Mouse (Mus musculus): ENCODE measurements around the gene Hmcn2. TPM values are rescaled to one million over a fixed set of nuclear protein-coding genes. Genes with fewer than 3 reads are reported as not detected.

Gene Hmcn2
- polyA plus RNA-seq, 1 experiment from 2014 or later = 1.2 TPM

- Histone ChIP-seq H3K4me3 (no peak overlapping the region), H3K36me3 (no peaks in the 10 kb centered on the region), H3K4me1 (no peaks in the 10 kb centered on the region), H3K4me2 (no peak overlapping the region), H3K27me3 (replicated peaks) (peaks cover 60% of the 10 kb centered on the region), H3K9ac (no peak overlapping the region), H3K27ac (replicated peaks) (no peak overlapping the region), H3K9me3 (no peaks in the 10 kb centered on the region)
- WGBS = 24% methylated on average over 5 of the region's 5 CpGs
- no peak for ATAC-seq (ENCODE audit: extremely low read depth, insufficient number of reproducible peaks, low FRiP score, low TSS enrichment)
These were observed 170.0 kb downstream of the Hmcn2 start for GRCm38 (mm10) chr2:31484187-31484586.

- no peak overlapping the region for H3K4me2 ChIP-seq
- no peaks in the 10 kb centered on the region for H3K36me3 ChIP-seq
- H3K9ac ChIP-seq = no peak overlapping the region
- peaks cover 37% of the 10 kb centered on the region for H3K27me3 ChIP-seq (replicated peaks)
- 58% methylated on average over 12 of the region's 12 CpGs for WGBS
- H3K27ac ChIP-seq (replicated peaks) = no peak overlapping the region
- no peak for ATAC-seq (ENCODE audit: extremely low read depth, insufficient number of reproducible peaks, low FRiP score, low TSS enrichment)
- no peaks in the 10 kb centered on the region for H3K4me1 ChIP-seq
- H3K4me3 ChIP-seq = no peak overlapping the region
- no peaks in the 10 kb centered on the region for H3K9me3 ChIP-seq
These were observed 175.0 kb downstream of the Hmcn2 start for GRCm38 (mm10) chr2:31489166-31489565.

GRCm38 (mm10) chr2:31490556-31490955 is 176.3 kb downstream of the Hmcn2 start:
- 63% methylated on average over 2 of the region's 2 CpGs for WGBS

GRCm38 (mm10) chr2:31492308-31492707 is 178.1 kb downstream of the Hmcn2 start:
- Histone ChIP-seq H3K4me3 (no peak overlapping the region), H3K36me3 (no peaks in the 10 kb centered on the region), H3K4me1 (no peaks in the 10 kb centered on the region), H3K9me3 (no peaks in the 10 kb centered on the region), H3K27me3 (replicated peaks) (peaks cover 41% of the 10 kb centered on the region), H3K9ac (no peak overlapping the region), H3K27ac (replicated peaks) (no peak overlapping the region), H3K4me2 (no peak overlapping the region)
- ATAC-seq (ENCODE audit: extremely low read depth, insufficient number of reproducible peaks, low FRiP score, low TSS enrichment) = no peak
- WGBS = 87% methylated on average over 8 of the region's 8 CpGs

More at GRCm38 (mm10) chr2:31490556-31490955, 176.3 kb downstream of the Hmcn2 start:
- no peak overlapping the region for H3K4me2 ChIP-seq
- no peaks in the 10 kb centered on the region for H3K36me3 ChIP-seq
- H3K27ac ChIP-seq (replicated peaks) = no peak overlapping the region
- H3K9ac ChIP-seq = no peak overlapping the region
- H3K4me1 ChIP-seq = no peaks in the 10 kb centered on the region
- no peak overlapping the region for H3K4me3 ChIP-seq
- peaks cover 37% of the 10 kb centered on the region for H3K27me3 ChIP-seq (replicated peaks)
- no peaks in the 10 kb centered on the region for H3K9me3 ChIP-seq
- no peak for ATAC-seq (ENCODE audit: extremely low read depth, insufficient number of reproducible peaks, low FRiP score, low TSS enrichment)

- H3K27ac ChIP-seq (replicated peaks) = no peak overlapping the region
- H3K36me3 ChIP-seq = no peaks in the 10 kb centered on the region
- no peaks in the 10 kb centered on the region for H3K9me3 ChIP-seq
- no peak overlapping the region for H3K9ac ChIP-seq
- WGBS = 72% methylated on average over 11 of the region's 11 CpGs
- H3K4me3 ChIP-seq = no peak overlapping the region
- H3K4me2 ChIP-seq = no peak overlapping the region
- peaks cover 49% of the 10 kb centered on the region for H3K27me3 ChIP-seq (replicated peaks)
- no peak for ATAC-seq (ENCODE audit: extremely low read depth, insufficient number of reproducible peaks, low FRiP score, low TSS enrichment)
- no peaks in the 10 kb centered on the region for H3K4me1 ChIP-seq
These were observed 179.0 kb downstream of the Hmcn2 start for GRCm38 (mm10) chr2:31493243-31493642.

DNA sequence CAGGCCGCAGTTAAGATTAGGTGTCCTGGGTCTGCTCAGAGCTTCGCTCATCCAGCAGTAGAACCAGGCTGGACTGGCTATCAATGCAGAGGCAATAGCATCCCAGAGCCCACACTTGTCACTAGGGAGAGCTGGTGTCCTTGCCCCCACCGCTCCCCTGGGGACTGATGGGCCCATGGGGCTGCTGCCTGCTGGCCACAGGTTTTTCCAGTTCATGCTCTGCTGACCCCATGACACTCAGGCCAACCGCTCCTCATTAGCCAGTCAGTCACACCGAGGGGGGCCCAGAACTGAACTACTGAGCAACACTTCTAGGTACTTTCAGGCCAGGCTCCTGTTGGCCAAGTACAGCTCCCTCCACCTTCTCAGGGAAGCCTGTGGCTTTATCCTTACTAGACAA is 180.1 kb downstream of the Hmcn2 start:
- Histone ChIP-seq H3K36me3 (no peaks in the 10 kb centered on the region), H3K4me2 (no peak overlapping the region), H3K27ac (replicated peaks) (no peak overlapping the region), H3K4me3 (no peak overlapping the region), H3K27me3 (replicated peaks) (peaks cover 56% of the 10 kb centered on the region), H3K4me1 (no peaks in the 10 kb centered on the region), H3K9me3 (no peaks in the 10 kb centered on the region), H3K9ac (no peak overlapping the region)
- ATAC-seq (ENCODE audit: extremely low read depth, insufficient number of reproducible peaks, low FRiP score, low TSS enrichment) = no peak
- 75% methylated on average over 5 of the region's 5 CpGs for WGBS

- no peak for ATAC-seq (ENCODE audit: extremely low read depth, insufficient number of reproducible peaks, low FRiP score, low TSS enrichment)
- 70% methylated on average over 13 of the region's 13 CpGs for WGBS
- no peaks in the 10 kb centered on the region for H3K36me3 ChIP-seq
These were observed 180.8 kb downstream of the Hmcn2 start for GRCm38 (mm10) chr2:31495046-31495476.

GRCm38 (mm10) chr2:31496141-31496540 is 181.9 kb downstream of the Hmcn2 start:
- no peak overlapping the region for H3K27ac ChIP-seq (replicated peaks)
- H3K4me2 ChIP-seq = no peak overlapping the region
- no peaks in the 10 kb centered on the region for H3K36me3 ChIP-seq
- no peaks in the 10 kb centered on the region for H3K4me1 ChIP-seq
- no peak overlapping the region for H3K4me3 ChIP-seq
- ATAC-seq (ENCODE audit: extremely low read depth, insufficient number of reproducible peaks, low FRiP score, low TSS enrichment) = no peak
- WGBS = 50% methylated on average over 1 of the region's 1 CpGs
- H3K9ac ChIP-seq = no peak overlapping the region
- peaks cover 61% of the 10 kb centered on the region for H3K27me3 ChIP-seq (replicated peaks)
- no peaks in the 10 kb centered on the region for H3K9me3 ChIP-seq

More at GRCm38 (mm10) chr2:31495046-31495476, 180.8 kb downstream of the Hmcn2 start:
- Histone ChIP-seq H3K4me1 (no peaks in the 10 kb centered on the region), H3K4me3 (no peak overlapping the region), H3K27me3 (replicated peaks) (peaks cover 60% of the 10 kb centered on the region), H3K27ac (replicated peaks) (no peak overlapping the region), H3K9ac (no peak overlapping the region), H3K9me3 (no peaks in the 10 kb centered on the region), H3K4me2 (no peak overlapping the region)

- no peak for ATAC-seq (ENCODE audit: extremely low read depth, insufficient number of reproducible peaks, low FRiP score, low TSS enrichment)
- 65% methylated on average over 7 of the region's 7 CpGs for WGBS
- Histone ChIP-seq H3K9me3 (no peaks in the 10 kb centered on the region), H3K36me3 (no peaks in the 10 kb centered on the region), H3K9ac (no peak overlapping the region), H3K27ac (replicated peaks) (no peak overlapping the region), H3K4me2 (no peak overlapping the region), H3K4me3 (no peak overlapping the region), H3K27me3 (replicated peaks) (peaks cover 68% of the 10 kb centered on the region), H3K4me1 (no peaks in the 10 kb centered on the region)
These were observed 182.9 kb downstream of the Hmcn2 start for GRCm38 (mm10) chr2:31497113-31497512.

- WGBS = 81% methylated on average over 19 of the region's 19 CpGs
- Histone ChIP-seq H3K4me2 (no peak overlapping the region), H3K9me3 (no peaks in the 10 kb centered on the region), H3K9ac (no peak overlapping the region), H3K27me3 (replicated peaks) (peaks cover 72% of the 10 kb centered on the region), H3K4me1 (no peaks in the 10 kb centered on the region), H3K27ac (replicated peaks) (no peak overlapping the region), H3K4me3 (no peak overlapping the region), H3K36me3 (no peaks in the 10 kb centered on the region)
- no peak for ATAC-seq (ENCODE audit: extremely low read depth, insufficient number of reproducible peaks, low FRiP score, low TSS enrichment)
These were observed 183.4 kb downstream of the Hmcn2 start for GRCm38 (mm10) chr2:31497635-31498034.

DNA sequence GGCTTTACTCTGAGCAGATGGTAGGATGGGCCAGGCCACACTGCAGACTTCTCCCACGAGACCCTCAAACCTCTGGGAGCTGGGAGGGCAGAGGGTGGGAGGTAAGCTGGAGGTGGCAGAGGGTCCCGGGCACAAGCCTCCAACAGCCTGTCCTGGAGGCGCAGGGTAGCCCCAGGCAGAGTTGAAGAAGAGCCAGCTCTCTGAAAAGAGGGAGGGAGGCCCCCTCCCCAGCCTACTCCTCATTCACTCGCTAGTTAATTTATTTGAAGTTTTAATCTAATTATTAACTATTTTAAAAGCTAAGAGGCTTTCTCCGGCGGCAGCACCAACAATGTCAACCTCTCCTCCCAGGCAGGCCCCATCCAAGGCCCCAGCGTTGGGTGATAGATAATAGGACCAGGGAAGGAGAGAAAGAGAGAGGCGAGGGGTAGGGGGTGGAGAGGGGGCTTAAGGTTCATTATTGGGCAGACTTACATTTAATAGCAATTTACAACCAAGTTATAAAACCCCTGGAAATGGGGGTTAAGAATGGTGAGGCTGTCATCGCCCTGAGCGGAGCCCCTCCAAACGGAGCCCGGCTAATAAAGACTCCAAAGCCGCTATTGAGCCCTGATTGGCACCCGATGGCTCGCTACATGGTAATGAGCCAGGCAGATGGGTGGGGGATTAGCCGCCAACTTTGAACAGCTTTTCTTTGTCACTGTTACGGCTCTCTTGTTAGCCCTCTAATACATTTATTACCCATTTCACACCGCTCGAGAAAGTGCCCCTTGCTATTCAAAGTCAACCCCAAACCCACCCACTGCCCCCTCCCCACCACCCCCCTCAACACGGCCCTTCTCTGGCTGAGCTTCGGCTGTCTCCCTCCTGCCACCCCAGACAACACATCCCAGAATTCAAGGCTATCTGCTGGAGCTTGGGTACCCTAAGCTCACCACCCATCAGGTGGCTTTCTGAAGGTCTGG is 185.4 kb downstream of the Hmcn2 start:
- H3K4me3 ChIP-seq = no peak overlapping the region
- 63% methylated on average over 21 of the region's 21 CpGs for WGBS

More for the DNA sequence above, 185.4 kb downstream of the Hmcn2 start:
- Histone ChIP-seq H3K9ac (no peak overlapping the region), H3K4me1 (no peaks in the 10 kb centered on the region), H3K36me3 (no peaks in the 10 kb centered on the region), H3K27me3 (replicated peaks) (peaks cover 78% of the 10 kb centered on the region), H3K4me2 (no peak overlapping the region), H3K9me3 (no peaks in the 10 kb centered on the region), H3K27ac (replicated peaks) (no peak overlapping the region)
- ATAC-seq (ENCODE audit: extremely low read depth, insufficient number of reproducible peaks, low FRiP score, low TSS enrichment) = no peak
